Mouse (Mus musculus) kidney, embryonic 15.5 days (tissue): ENCODE measurements around the gene Susd6. TPM values are rescaled to one million over a fixed set of nuclear protein-coding genes. Genes with fewer than 3 reads are reported as not detected.
"Not testable (repeated sequence)": the region's sequence is repeated elsewhere in the genome, so short reads cannot be mapped to it uniquely, and the experiment has no call there.

Experiments used
- ATAC-seq: fragments of 200-750 bp; cut with Nextera tagmentation; replicated peaks from 2 replicates; pipeline ENCODE4 v1.8.0; 2017; ENCODE audit warnings: moderate TSS enrichment; ENCODE audit not compliant: low FRiP score
- H3K27ac ChIP-seq: fragments of 300-500 bp; sonication (generic); 2 replicates; pipeline ENCODE4 v1.5.1; 2015; ENCODE audit warnings: mild to moderate bottlenecking, inconsistent platforms
- H3K27me3 ChIP-seq: fragments of 300-500 bp; sonication (generic); 2 replicates; pipeline ENCODE4 v1.6.1; 2015; ENCODE audit warnings: inconsistent platforms
- H3K36me3 ChIP-seq: fragments of 300-500 bp; sonication (generic); 2 replicates; pipeline ENCODE4 v1.6.1; 2015; ENCODE audit warnings: inconsistent platforms
- H3K4me1 ChIP-seq: fragments of 300-500 bp; sonication (generic); 2 replicates; pipeline ENCODE4 v1.6.1; 2015; ENCODE audit warnings: inconsistent platforms
- H3K4me2 ChIP-seq: fragments of 300-500 bp; sonication (generic); 2 replicates; pipeline ENCODE4 v1.6.1; 2015; ENCODE audit warnings: moderate library complexity, mild to moderate bottlenecking, inconsistent platforms
- H3K4me3 ChIP-seq: fragments of 300-500 bp; sonication (generic); replicated peaks from 2 replicates; pipeline ENCODE4 v1.5.1; 2015; ENCODE audit warnings: mild to moderate bottlenecking, inconsistent platforms
- H3K9ac ChIP-seq: fragments of 300-500 bp; sonication (generic); 2 replicates; pipeline ENCODE4 v1.6.1; 2015; ENCODE audit warnings: mild to moderate bottlenecking, inconsistent platforms
- H3K9me3 ChIP-seq: fragments of 300-500 bp; sonication (generic); replicated peaks from 2 replicates; pipeline ENCODE4 v1.6.1; 2016; ENCODE audit warnings: inconsistent platforms
- WGBS: fragments of 180-500 bp; shearing (Covaris S2); methylation state at CpG from one replicate; pipeline ENCODE4 v1.1.7; 2015; ENCODE audit warnings: mixed read lengths; 5-methylcytosine and 5-hydroxymethylcytosine counted together
- polyA plus RNA-seq: library from polyadenylated mRNA; unstranded; fragments of >200 nt; fragmentation: Nextera tagmentation; extraction: Ambion mirVana; gene quantifications from 2 replicates; pipeline ENCODE4 v1.2.1, GENCODE M21; 2015

Gene Susd6
- polyA plus RNA-seq, 1 experiment from 2014 or later, result 15.2 TPM

- H3K4me1 ChIP-seq, result peaks cover 55% of the 10 kb centered on the region
- H3K36me3 ChIP-seq, result no peaks in the 10 kb centered on the region
- no peak overlapping the region for H3K4me2 ChIP-seq
- peak overlapping the region; percentile 38; the same call in 1 of the 2 replicates for H3K27ac ChIP-seq
- ATAC-seq, result no peak
- no peak overlapping the region for H3K4me3 ChIP-seq
- H3K27me3 ChIP-seq, result no peaks in the 10 kb centered on the region
- no peaks in the 10 kb centered on the region for H3K9me3 ChIP-seq
- 71% methylated on average over 1 of the region's 1 CpGs for whole genome bisulfite sequencing
- H3K9ac ChIP-seq, result no peak overlapping the region
These were observed 26.2 kb downstream of the Susd6 start for GRCm38 (mm10) chr12:80816380-80817086.

GRCm38 (mm10) chr12:80817697-80818235 lies 27.5 kb downstream of the Susd6 start:
- Histone ChIP-seq H3K4me1 (peaks cover 53% of the 10 kb centered on the region), H3K4me3 (no peak overlapping the region), H3K27ac (no peak overlapping the region), H3K4me2 (no peak overlapping the region), H3K9ac (no peak overlapping the region), H3K9me3 (no peaks in the 10 kb centered on the region), H3K27me3 (no peaks in the 10 kb centered on the region), H3K36me3 (no peaks in the 10 kb centered on the region)
- no peak for ATAC-seq

- 0 out of 2 replicates have a peak overlapping the region, but pooled peaks have one; percentile 45 for H3K27ac ChIP-seq
- H3K36me3 ChIP-seq, H3K9ac ChIP-seq, H3K9me3 ChIP-seq, H3K4me3 ChIP-seq, H3K27me3 ChIP-seq, H3K4me2 ChIP-seq, ATAC-seq: not testable (repeated sequence)
- H3K4me1 ChIP-seq, result peaks cover 56% of the 10 kb centered on the region
- 38% methylated on average over 2 of the region's 2 CpGs for WGBS
These were observed 28.7 kb downstream of the Susd6 start for GRCm38 (mm10) chr12:80819020-80819419.

GRCm38 (mm10) chr12:80821312-80822007 lies 31.1 kb downstream of the Susd6 start:
- Histone ChIP-seq H3K27ac (0 out of 2 replicates have a peak overlapping the region, but pooled peaks have one; percentile 1), H3K4me3 (no peak overlapping the region), H3K36me3 (no peaks in the 10 kb centered on the region), H3K4me2 (no peak overlapping the region), H3K27me3 (no peaks in the 10 kb centered on the region), H3K9ac (no peak overlapping the region), H3K4me1 (peaks cover 56% of the 10 kb centered on the region), H3K9me3 (no peaks in the 10 kb centered on the region)
- 78% methylated on average over 4 of the region's 4 CpGs for WGBS
- no peak for ATAC-seq

- Histone ChIP-seq H3K9me3 (no peaks in the 10 kb centered on the region), H3K27ac (no peak overlapping the region), H3K9ac (no peak overlapping the region), H3K36me3 (no peaks in the 10 kb centered on the region), H3K27me3 (no peaks in the 10 kb centered on the region), H3K4me2 (no peak overlapping the region), H3K4me1 (peaks cover 56% of the 10 kb centered on the region), H3K4me3 (no peak overlapping the region)
- 98% methylated on average over 7 of the region's 7 CpGs for WGBS
- ATAC-seq, result no peak
These were observed 32.2 kb downstream of the Susd6 start for GRCm38 (mm10) chr12:80822533-80822932.

- Histone ChIP-seq H3K36me3 (peaks cover 4% of the 10 kb centered on the region; the same call in 1 of the 2 replicates), H3K4me1 (peaks cover 53% of the 10 kb centered on the region), H3K27me3 (no peaks in the 10 kb centered on the region), H3K4me2 (no peak overlapping the region), H3K9ac (no peak overlapping the region), H3K9me3 (no peaks in the 10 kb centered on the region), H3K27ac (no peak overlapping the region), H3K4me3 (no peak overlapping the region)
- ATAC-seq, result no peak
- WGBS, result 39% methylated on average over 1 of the region's 1 CpGs
These were observed 33.9 kb downstream of the Susd6 start for GRCm38 (mm10) chr12:80824202-80824601.

GRCm38 (mm10) chr12:80826423-80826822 lies 36.1 kb downstream of the Susd6 start:
- ATAC-seq, result 0 out of 2 replicates have a peak, but pooled peaks have one; percentile 22
- Histone ChIP-seq H3K4me1 (peaks cover 41% of the 10 kb centered on the region), H3K27ac (0 out of 2 replicates have a peak overlapping the region, but pooled peaks have one; percentile 23), H3K9me3 (no peaks in the 10 kb centered on the region), H3K4me2 (no peak overlapping the region), H3K4me3 (no peak overlapping the region), H3K9ac (no peak overlapping the region), H3K27me3 (no peaks in the 10 kb centered on the region), H3K36me3 (peaks cover 4% of the 10 kb centered on the region; the same call in 1 of the 2 replicates)
- 57% methylated on average over 1 of the region's 1 CpGs for WGBS

GRCm38 (mm10) chr12:80827464-80828015 lies 37.2 kb downstream of the Susd6 start:
- H3K27ac ChIP-seq, result peak overlapping the region; percentile 82
- H3K9ac ChIP-seq, result no peak overlapping the region
- no peak overlapping the region for H3K4me3 ChIP-seq
- H3K9me3 ChIP-seq, result no peaks in the 10 kb centered on the region
- H3K4me2 ChIP-seq, result peak overlapping the region; percentile 27; the same call in 1 of the 2 replicates
- no peaks in the 10 kb centered on the region for H3K27me3 ChIP-seq
- ATAC-seq, result no peak
- WGBS, result 58% methylated on average over 5 of the region's 5 CpGs
- H3K4me1 ChIP-seq, result peaks cover 33% of the 10 kb centered on the region
- H3K36me3 ChIP-seq, result peaks cover 4% of the 10 kb centered on the region; the same call in 1 of the 2 replicates

GRCm38 (mm10) chr12:80828020-80828419 lies 37.7 kb downstream of the Susd6 start:
- Histone ChIP-seq H3K27ac (peak overlapping the region; percentile 28; the same call in 1 of the 2 replicates), H3K4me2 (no peak overlapping the region), H3K4me1 (peaks cover 32% of the 10 kb centered on the region), H3K27me3 (no peaks in the 10 kb centered on the region), H3K9ac (no peak overlapping the region), H3K36me3 (peaks cover 4% of the 10 kb centered on the region; the same call in 1 of the 2 replicates), H3K4me3 (no peak overlapping the region), H3K9me3 (no peaks in the 10 kb centered on the region)
- ATAC-seq, result no peak
- 76% methylated on average over 5 of the region's 5 CpGs for WGBS

- H3K27me3 ChIP-seq, result no peaks in the 10 kb centered on the region
- no peaks in the 10 kb centered on the region for H3K9me3 ChIP-seq
- no peak for ATAC-seq
- WGBS, result 86% methylated on average over 2 of the region's 2 CpGs
- H3K4me3 ChIP-seq, result no peak overlapping the region
- no peak overlapping the region for H3K27ac ChIP-seq
- H3K4me2 ChIP-seq, result no peak overlapping the region
- H3K36me3 ChIP-seq, result peaks cover 4% of the 10 kb centered on the region; the same call in 1 of the 2 replicates
- H3K4me1 ChIP-seq, result peaks cover 31% of the 10 kb centered on the region
- no peak overlapping the region for H3K9ac ChIP-seq
These were observed 38.6 kb downstream of the Susd6 start for GRCm38 (mm10) chr12:80828951-80829350.

- no peak overlapping the region for H3K4me2 ChIP-seq
- ATAC-seq, result no peak
- H3K27ac ChIP-seq, result no peak overlapping the region
- H3K36me3 ChIP-seq, result peaks cover 4% of the 10 kb centered on the region; the same call in 1 of the 2 replicates
- H3K9me3 ChIP-seq, result no peaks in the 10 kb centered on the region
- H3K4me3 ChIP-seq, result no peak overlapping the region
- H3K27me3 ChIP-seq, result no peaks in the 10 kb centered on the region
- 69% methylated on average over 2 of the region's 2 CpGs for WGBS
- H3K9ac ChIP-seq, result no peak overlapping the region
- peaks cover 25% of the 10 kb centered on the region for H3K4me1 ChIP-seq
These were observed 39.9 kb downstream of the Susd6 start for GRCm38 (mm10) chr12:80830211-80830610.

GRCm38 (mm10) chr12:80830820-80831219 lies 40.5 kb downstream of the Susd6 start:
- no peak for ATAC-seq
- H3K9me3 ChIP-seq, result no peaks in the 10 kb centered on the region
- WGBS, result 79% methylated on average over 2 of the region's 2 CpGs
- H3K4me2 ChIP-seq, result no peak overlapping the region
- H3K36me3 ChIP-seq, result peaks cover 4% of the 10 kb centered on the region; the same call in 1 of the 2 replicates
- peaks cover 24% of the 10 kb centered on the region for H3K4me1 ChIP-seq
- H3K27ac ChIP-seq, result no peak overlapping the region
- no peaks in the 10 kb centered on the region for H3K27me3 ChIP-seq
- H3K9ac ChIP-seq, result no peak overlapping the region
- H3K4me3 ChIP-seq, result no peak overlapping the region
